Mouse (Mus musculus): ENCODE measurements around the gene Bmpr1b. TPM values are rescaled to one million over a fixed set of nuclear protein-coding genes. Genes with fewer than 3 reads are reported as not detected.

Bmpr1b gene
- polyA plus RNA-seq, 1 experiment from 2014 or later = 4.1 TPM

DNA sequence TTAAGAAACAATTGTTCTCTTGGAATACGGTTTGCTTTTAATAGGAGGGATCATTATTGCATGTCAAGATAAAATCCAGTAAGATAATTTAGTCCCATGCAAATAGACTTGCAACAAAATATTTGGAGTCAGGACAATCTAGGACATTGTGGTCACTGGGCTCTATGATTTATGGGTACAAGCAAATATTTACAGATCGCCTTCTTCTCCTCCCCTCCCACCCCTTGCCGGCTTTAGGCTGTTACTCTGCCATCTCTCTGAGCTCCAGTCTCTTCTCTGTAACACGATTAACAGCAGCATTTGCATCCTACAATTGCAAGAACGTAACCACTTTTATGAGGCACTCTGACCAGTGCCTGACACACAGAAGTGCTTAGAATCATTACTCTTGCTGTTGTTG, 104.1 kb downstream of the Bmpr1b start:
- Histone ChIP-seq H3K4me2 (no peak overlapping the region), H3K4me3 (no peak overlapping the region), H3K36me3 (no peaks in the 10 kb centered on the region), H3K27ac (no peak overlapping the region), H3K4me1 (peaks cover 9% of the 10 kb centered on the region), H3K9me3 (no peaks in the 10 kb centered on the region), H3K27me3 (no peaks in the 10 kb centered on the region), H3K9ac (no peak overlapping the region)
- 75% methylated on average over 5 of the region's 5 CpGs for WGBS
- ATAC-seq (ENCODE audit: insufficient number of reproducible peaks, insufficient read depth, low FRiP score, low TSS enrichment, low read depth) = no peak

GRCm38 (mm10) chr3:142063536-142064226, 105.5 kb downstream of the Bmpr1b start:
- peak; percentile 43; the same call in 1 of the 2 replicates for ATAC-seq (ENCODE audit: insufficient number of reproducible peaks, insufficient read depth, low FRiP score, low TSS enrichment, low read depth)
- Histone ChIP-seq H3K4me3 (no peak overlapping the region), H3K9ac (no peak overlapping the region), H3K36me3 (no peaks in the 10 kb centered on the region), H3K4me1 (peaks cover 9% of the 10 kb centered on the region), H3K27me3 (no peaks in the 10 kb centered on the region), H3K9me3 (no peaks in the 10 kb centered on the region), H3K4me2 (peak overlapping the region; percentile 24), H3K27ac (no peak overlapping the region)
- WGBS = 23% methylated on average over 12 of the region's 12 CpGs

DNA sequence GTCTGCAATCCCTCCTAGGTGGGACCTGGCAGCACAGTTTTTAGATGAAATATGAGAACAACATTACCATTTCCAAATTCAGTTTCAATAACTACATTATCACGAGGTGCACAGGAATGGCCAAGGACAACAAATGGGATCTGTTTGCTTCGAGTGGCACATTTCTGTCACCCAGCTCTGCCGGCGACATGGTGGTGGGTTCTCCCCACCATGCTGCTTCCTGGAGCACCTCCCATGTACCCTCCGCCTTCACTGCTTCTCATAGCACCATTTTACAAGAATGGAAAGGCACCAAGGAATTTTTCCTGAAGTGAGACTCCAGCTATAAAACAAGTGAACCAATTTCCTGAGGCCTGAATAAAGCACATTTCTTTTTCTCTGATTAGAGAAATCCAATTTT, 108.0 kb downstream of the Bmpr1b start:
- Histone ChIP-seq H3K27me3 (no peaks in the 10 kb centered on the region), H3K4me3 (no peak overlapping the region), H3K4me1 (peaks cover 9% of the 10 kb centered on the region), H3K4me2 (no peak overlapping the region), H3K36me3 (no peaks in the 10 kb centered on the region), H3K9ac (no peak overlapping the region), H3K9me3 (no peaks in the 10 kb centered on the region), H3K27ac (no peak overlapping the region)
- ATAC-seq (ENCODE audit: insufficient number of reproducible peaks, insufficient read depth, low FRiP score, low TSS enrichment, low read depth) = no peak
- 81% methylated on average over 5 of the region's 5 CpGs for WGBS

GRCm38 (mm10) chr3:142059890-142060289, 109.3 kb downstream of the Bmpr1b start:
- Histone ChIP-seq H3K4me3 (no peak overlapping the region), H3K4me2 (no peak overlapping the region), H3K36me3 (no peaks in the 10 kb centered on the region), H3K27me3 (no peaks in the 10 kb centered on the region), H3K9me3 (no peaks in the 10 kb centered on the region), H3K27ac (no peak overlapping the region), H3K9ac (no peak overlapping the region), H3K4me1 (peaks cover 9% of the 10 kb centered on the region)
- ATAC-seq (ENCODE audit: insufficient number of reproducible peaks, insufficient read depth, low FRiP score, low TSS enrichment, low read depth) = no peak
- 45% methylated on average over 3 of the region's 3 CpGs for WGBS

- WGBS = 89% methylated on average over 2 of the region's 2 CpGs
- Histone ChIP-seq H3K27ac (no peak overlapping the region), H3K4me3 (no peak overlapping the region), H3K36me3 (no peaks in the 10 kb centered on the region), H3K4me2 (no peak overlapping the region), H3K9ac (no peak overlapping the region), H3K9me3 (no peaks in the 10 kb centered on the region), H3K27me3 (no peaks in the 10 kb centered on the region), H3K4me1 (no peaks in the 10 kb centered on the region)
- no peak for ATAC-seq (ENCODE audit: insufficient number of reproducible peaks, insufficient read depth, low FRiP score, low TSS enrichment, low read depth)
These were observed 118.5 kb downstream of the Bmpr1b start for GRCm38 (mm10) chr3:142050681-142051080.

GRCm38 (mm10) chr3:142049610-142050009, 119.6 kb downstream of the Bmpr1b start:
- H3K36me3 ChIP-seq = no peaks in the 10 kb centered on the region
- H3K4me1 ChIP-seq = no peaks in the 10 kb centered on the region
- no peak overlapping the region for H3K27ac ChIP-seq
- WGBS = 83% methylated on average over 3 of the region's 3 CpGs
- no peaks in the 10 kb centered on the region for H3K9me3 ChIP-seq
- no peak overlapping the region for H3K9ac ChIP-seq
- H3K4me3 ChIP-seq = no peak overlapping the region
- no peak overlapping the region for H3K4me2 ChIP-seq
- no peaks in the 10 kb centered on the region for H3K27me3 ChIP-seq
- no peak for ATAC-seq (ENCODE audit: insufficient number of reproducible peaks, insufficient read depth, low FRiP score, low TSS enrichment, low read depth)

GRCm38 (mm10) chr3:142049093-142049492, 120.1 kb downstream of the Bmpr1b start:
- ATAC-seq (ENCODE audit: insufficient number of reproducible peaks, insufficient read depth, low FRiP score, low TSS enrichment, low read depth) = no peak
- WGBS = 88% methylated on average over 5 of the region's 5 CpGs

GRCm38 (mm10) chr3:142048493-142048892, 120.7 kb downstream of the Bmpr1b start:
- no peak overlapping the region for H3K27ac ChIP-seq
- H3K9me3 ChIP-seq = no peaks in the 10 kb centered on the region
- no peaks in the 10 kb centered on the region for H3K4me1 ChIP-seq
- no peak overlapping the region for H3K9ac ChIP-seq
- H3K27me3 ChIP-seq = no peaks in the 10 kb centered on the region
- WGBS = 71% methylated on average over 6 of the region's 6 CpGs
- H3K4me2 ChIP-seq = no peak overlapping the region
- H3K4me3 ChIP-seq = no peak overlapping the region
- no peaks in the 10 kb centered on the region for H3K36me3 ChIP-seq
- ATAC-seq (ENCODE audit: insufficient number of reproducible peaks, insufficient read depth, low FRiP score, low TSS enrichment, low read depth) = no peak

More at GRCm38 (mm10) chr3:142049093-142049492, 120.1 kb downstream of the Bmpr1b start:
- Histone ChIP-seq H3K36me3 (no peaks in the 10 kb centered on the region), H3K27ac (no peak overlapping the region), H3K4me3 (no peak overlapping the region), H3K27me3 (no peaks in the 10 kb centered on the region), H3K9me3 (no peaks in the 10 kb centered on the region), H3K9ac (no peak overlapping the region), H3K4me1 (no peaks in the 10 kb centered on the region), H3K4me2 (no peak overlapping the region)

DNA sequence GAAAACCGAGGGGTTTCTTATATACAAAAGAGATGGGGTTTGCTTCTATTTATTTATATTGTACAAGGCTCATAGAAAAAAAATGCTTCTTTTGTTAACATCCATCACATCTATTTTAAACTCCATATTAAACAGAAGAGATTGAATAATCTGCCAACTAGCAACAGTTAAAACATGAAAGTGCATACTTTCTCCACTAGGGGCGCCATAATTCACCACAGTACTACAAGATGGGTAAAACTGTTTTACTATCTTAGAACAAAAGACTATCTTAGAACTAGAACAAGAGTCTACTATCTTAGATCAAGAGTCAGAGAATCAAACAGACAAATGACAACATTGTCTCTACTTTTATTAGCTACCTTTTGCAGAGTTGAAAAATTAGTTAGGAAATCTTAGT, 125.8 kb downstream of the Bmpr1b start:
- Histone ChIP-seq H3K4me3 (no peak overlapping the region), H3K9ac (no peak overlapping the region), H3K9me3 (no peaks in the 10 kb centered on the region), H3K27me3 (no peaks in the 10 kb centered on the region), H3K36me3 (no peaks in the 10 kb centered on the region), H3K27ac (no peak overlapping the region), H3K4me1 (no peaks in the 10 kb centered on the region), H3K4me2 (no peak overlapping the region)
- 47% methylated on average over 2 of the region's 2 CpGs for WGBS
- ATAC-seq (ENCODE audit: insufficient number of reproducible peaks, insufficient read depth, low FRiP score, low TSS enrichment, low read depth) = no peak

DNA sequence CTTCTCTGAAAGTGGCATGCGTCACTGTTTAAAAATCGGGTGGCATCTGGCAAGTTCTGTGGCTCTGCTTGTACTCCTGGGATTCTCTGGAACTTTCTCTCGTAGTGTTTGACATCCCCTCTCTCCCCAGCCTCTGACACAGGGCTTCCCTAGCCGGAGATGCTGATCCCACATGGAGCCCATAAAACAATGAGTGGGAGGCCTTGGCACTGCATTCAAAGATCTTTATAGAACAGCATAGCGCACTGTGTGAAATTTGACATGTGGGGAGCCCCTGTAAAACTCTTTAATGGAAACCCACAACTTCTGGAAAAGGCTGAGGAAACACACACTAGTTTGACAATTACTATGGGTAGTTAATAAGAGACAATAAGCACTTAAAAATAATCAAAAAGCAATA, 126.2 kb downstream of the Bmpr1b start:
- 74% methylated on average over 5 of the region's 5 CpGs for WGBS
- H3K9me3 ChIP-seq = no peaks in the 10 kb centered on the region
- ATAC-seq (ENCODE audit: insufficient number of reproducible peaks, insufficient read depth, low FRiP score, low TSS enrichment, low read depth) = no peak

GRCm38 (mm10) chr3:142040345-142040744, 128.9 kb downstream of the Bmpr1b start:
- no peak overlapping the region for H3K27ac ChIP-seq
- no peak for ATAC-seq (ENCODE audit: insufficient number of reproducible peaks, insufficient read depth, low FRiP score, low TSS enrichment, low read depth)
- H3K4me3 ChIP-seq = no peak overlapping the region
- H3K4me1 ChIP-seq = no peaks in the 10 kb centered on the region
- WGBS = 71% methylated on average over 5 of the region's 5 CpGs
- no peak overlapping the region for H3K4me2 ChIP-seq
- H3K9me3 ChIP-seq = no peaks in the 10 kb centered on the region
- no peaks in the 10 kb centered on the region for H3K27me3 ChIP-seq
- H3K9ac ChIP-seq = no peak overlapping the region
- no peaks in the 10 kb centered on the region for H3K36me3 ChIP-seq

More for the DNA sequence above, 126.2 kb downstream of the Bmpr1b start:
- Histone ChIP-seq H3K4me1 (no peaks in the 10 kb centered on the region), H3K27ac (no peak overlapping the region), H3K4me3 (no peak overlapping the region), H3K4me2 (no peak overlapping the region), H3K9ac (no peak overlapping the region), H3K27me3 (no peaks in the 10 kb centered on the region), H3K36me3 (no peaks in the 10 kb centered on the region)

GRCm38 (mm10) chr3:142034160-142034559, 135.1 kb downstream of the Bmpr1b start:
- ATAC-seq (ENCODE audit: insufficient number of reproducible peaks, insufficient read depth, low FRiP score, low TSS enrichment, low read depth) = no peak
- no peak overlapping the region for H3K4me3 ChIP-seq
- H3K27ac ChIP-seq = no peak overlapping the region
- H3K27me3 ChIP-seq = no peaks in the 10 kb centered on the region
- peaks cover 6% of the 10 kb centered on the region for H3K4me1 ChIP-seq
- H3K9me3 ChIP-seq = no peaks in the 10 kb centered on the region
- 55% methylated on average over 4 of the region's 4 CpGs for whole genome bisulfite sequencing
- H3K9ac ChIP-seq = no peak overlapping the region
- no peaks in the 10 kb centered on the region for H3K36me3 ChIP-seq
- H3K4me2 ChIP-seq = no peak overlapping the region

Data from embryonic facial prominence, embryonic 13.5 days (tissue).